18 mouse cellular contexts compared by ENCODE assay signal in the genomic region with DNA sequence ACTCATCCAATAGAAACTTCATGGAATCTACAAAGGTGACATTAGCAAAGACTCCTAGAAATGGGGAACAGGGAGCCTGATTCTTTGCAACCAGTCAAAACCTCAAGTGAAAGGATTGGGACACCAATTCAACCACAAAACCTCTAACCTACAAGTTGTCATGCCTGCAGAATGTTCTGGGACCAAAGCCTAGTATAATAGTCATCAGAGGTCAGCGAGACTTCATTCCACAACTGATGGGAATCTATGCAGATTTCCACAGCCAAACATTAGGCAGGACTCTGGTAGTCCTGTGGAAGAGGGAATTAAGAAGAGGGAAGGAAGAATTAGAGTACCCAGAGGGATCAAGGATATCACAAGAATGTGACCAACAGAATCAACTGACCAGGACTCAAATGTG.
"Had no signal": no experiment of that assay in that cellular context is flagged by ENCODE, and none has a peak within 500 bp of the region (broad histone marks: within the 10 kb centered on the region; RNA-seq: fewer than 3 reads in every experiment).

No protein-coding gene starts in this region.

- H3K27me3 ChIP-seq: limb, embryonic 12.5 days; limb, embryonic 15.5 days; liver, embryonic 13.5 days; midbrain, embryonic 12.5 days; midbrain, embryonic 15.5 days; neural tube, embryonic 13.5 days had no signal

- H3K9me3 ChIP-seq: limb, embryonic 12.5 days; limb, embryonic 15.5 days; liver, embryonic 13.5 days; midbrain, embryonic 12.5 days; midbrain, embryonic 15.5 days; neural tube, embryonic 13.5 days had no signal

- H3K36me3 ChIP-seq: limb, embryonic 12.5 days; limb, embryonic 15.5 days; liver, embryonic 13.5 days; midbrain, embryonic 12.5 days; midbrain, embryonic 15.5 days; neural tube, embryonic 13.5 days had no signal

- ATAC-seq: midbrain, embryonic 15.5 days had no signal

- H3K4me3 ChIP-seq: limb, embryonic 12.5 days; limb, embryonic 15.5 days; liver, embryonic 13.5 days; midbrain, embryonic 12.5 days; midbrain, embryonic 15.5 days; neural tube, embryonic 13.5 days had no signal

- H3K9ac ChIP-seq: limb, embryonic 12.5 days; limb, embryonic 15.5 days; liver, embryonic 13.5 days; midbrain, embryonic 12.5 days; midbrain, embryonic 15.5 days; neural tube, embryonic 13.5 days had no signal

- H3K27ac ChIP-seq: limb, embryonic 12.5 days; limb, embryonic 15.5 days; liver, embryonic 13.5 days; midbrain, embryonic 12.5 days; midbrain, embryonic 15.5 days; neural tube, embryonic 13.5 days; stomach, postnatal 0 days had no signal

- H3K4me2 ChIP-seq: limb, embryonic 12.5 days; limb, embryonic 15.5 days; liver, embryonic 13.5 days; midbrain, embryonic 12.5 days; midbrain, embryonic 15.5 days; neural tube, embryonic 13.5 days had no signal

- DNase-seq: kidney, adult 18-20 months; kidney, adult 9 months; kidney, postnatal 14 days; kidney, postnatal 4 days; left cerebral cortex, postnatal 4 days; liver, embryonic 13.5 days; lung, adult 2 months; lung, postnatal 14 days; lung, postnatal 4 days; thymus, adult 2 months; thymus, postnatal 14 days; thymus, postnatal 4 days had no signal

- H3K4me1 ChIP-seq: limb, embryonic 12.5 days; limb, embryonic 15.5 days; liver, embryonic 13.5 days; midbrain, embryonic 12.5 days; midbrain, embryonic 15.5 days; neural tube, embryonic 13.5 days had no signal
